Mouse (Mus musculus) bone marrow, adult 2 months (tissue): Measurements from ENCODE around the gene Mark4. TPM values are rescaled to one million over a fixed set of nuclear protein-coding genes. Genes with fewer than 3 reads are reported as not detected.

Source experiments
- H3K27ac ChIP-seq: fragments of 200-500 bp; 2 replicates; pipeline ENCODE4 v1.5.1; 2012; ENCODE audit warnings: low read depth, mild to moderate bottlenecking, control low read depth, inconsistent platforms, low read length; ENCODE audit not compliant: control insufficient read depth, poor library complexity, insufficient read depth
- H3K4me1 ChIP-seq: fragments of 200-500 bp; 2 replicates; pipeline ENCODE4 v1.6.1; 2011; ENCODE audit warnings: low read length; ENCODE audit not compliant: control insufficient read depth, insufficient read depth
- H3K4me3 ChIP-seq: fragments of 200-500 bp; replicated peaks from 2 replicates; pipeline ENCODE3; 2011; ENCODE audit warnings: mild to moderate bottlenecking, low read depth, low read length, control low read depth; ENCODE audit not compliant: control insufficient read depth
- CTCF ChIP-seq: fragments of 200-500 bp; IDR thresholded peaks from 2 replicates; pipeline ENCODE4 v1.5.1; 2011; ENCODE audit warnings: low read length, control low read depth; ENCODE audit not compliant: control insufficient read depth, insufficient read depth
- POLR2A ChIP-seq: fragments of 200-500 bp; IDR thresholded peaks from 2 replicates; pipeline ENCODE4 v1.6.1; 2011; ENCODE audit warnings: low read depth, mild to moderate bottlenecking, control low read depth, low read length, borderline replicate concordance; ENCODE audit not compliant: control insufficient read depth
- WGBS: fragments of 180-500 bp; shearing (Covaris S2); methylation state at CpG from one replicate; pipeline ENCODE4 v1.1.7; 2018; 5-methylcytosine and 5-hydroxymethylcytosine counted together
- polyA plus RNA-seq: library from polyadenylated mRNA; stranded (reverse); fragments of >200 nt; gene quantifications from 2 replicates; pipeline ENCODE4 v1.2.4, GENCODE M21; 2011; ENCODE audit warnings: low replicate concordance; ENCODE audit not compliant: missing spikeins, insufficient read depth, insufficient read length

Mark4 gene
- polyA plus RNA-seq, 1 experiment = 14.6 TPM

GRCm38 (mm10) chr7:19466602-19467145 lies 8.1 kb upstream of the Mark4 start:
- WGBS = 64% methylated on average over 5 of the region's 5 CpGs
- Histone ChIP-seq H3K4me3 (no peak overlapping the region), H3K27ac (no peak overlapping the region), H3K4me1 (peaks cover 3% of the 10 kb centered on the region; the same call in 1 of the 2 replicates)
- TF ChIP-seq CTCF = no peak
- TF ChIP-seq POLR2A = no peak

DNA sequence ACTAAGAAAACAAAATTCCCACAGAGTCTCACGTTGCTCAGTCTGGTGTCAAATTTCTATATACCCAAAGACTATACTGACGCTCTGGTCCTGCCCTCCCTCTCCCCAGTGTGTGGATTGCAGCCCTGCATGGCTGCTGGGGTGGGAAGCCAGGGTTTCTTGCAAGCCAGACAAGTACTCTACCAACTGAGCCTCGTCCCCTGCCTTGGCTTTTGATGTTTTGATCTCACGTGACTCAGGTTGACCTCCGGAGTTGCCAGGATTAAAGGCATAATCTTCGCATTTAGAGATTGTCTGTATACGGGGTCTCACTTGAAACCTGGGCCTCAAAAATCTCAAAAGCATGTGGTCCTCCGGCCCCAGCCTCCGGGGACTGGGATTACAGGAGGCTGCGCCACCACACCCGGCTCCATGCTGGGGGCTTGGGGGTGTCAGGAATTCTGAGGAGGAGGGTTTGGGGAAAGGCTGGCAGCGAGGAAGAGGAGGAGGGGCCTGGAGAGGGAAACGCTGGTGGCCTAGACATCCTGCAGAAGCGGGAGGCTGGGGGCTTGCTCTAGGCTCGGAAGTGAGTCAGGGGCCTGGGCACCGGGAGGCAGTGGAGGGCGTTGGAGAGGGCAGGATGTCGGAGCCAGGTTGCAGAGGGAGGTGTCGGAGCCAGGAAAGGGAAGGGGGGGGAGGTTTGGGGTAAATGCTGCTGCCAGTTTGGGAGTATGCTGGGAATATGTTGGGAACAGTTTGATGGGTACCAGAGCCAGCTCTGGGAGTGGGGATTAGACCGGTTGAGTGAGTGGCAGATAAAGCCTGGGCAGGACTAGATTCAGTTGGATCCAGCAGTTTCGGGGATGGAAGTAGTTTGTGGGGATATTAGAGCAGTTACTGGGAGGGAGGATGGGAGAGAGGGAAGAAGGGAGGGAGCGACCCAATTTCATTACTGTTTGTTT lies 6.0 kb upstream of the Mark4 start:
- peaks cover 2% of the 10 kb centered on the region; the same call in 1 of the 2 replicates for H3K4me1 ChIP-seq
- no peak overlapping the region for H3K4me3 ChIP-seq
- TF ChIP-seq CTCF (no peak), POLR2A (no peak)
- H3K27ac ChIP-seq = no peak overlapping the region
- 75% methylated on average over 22 of the region's 22 CpGs for WGBS

DNA sequence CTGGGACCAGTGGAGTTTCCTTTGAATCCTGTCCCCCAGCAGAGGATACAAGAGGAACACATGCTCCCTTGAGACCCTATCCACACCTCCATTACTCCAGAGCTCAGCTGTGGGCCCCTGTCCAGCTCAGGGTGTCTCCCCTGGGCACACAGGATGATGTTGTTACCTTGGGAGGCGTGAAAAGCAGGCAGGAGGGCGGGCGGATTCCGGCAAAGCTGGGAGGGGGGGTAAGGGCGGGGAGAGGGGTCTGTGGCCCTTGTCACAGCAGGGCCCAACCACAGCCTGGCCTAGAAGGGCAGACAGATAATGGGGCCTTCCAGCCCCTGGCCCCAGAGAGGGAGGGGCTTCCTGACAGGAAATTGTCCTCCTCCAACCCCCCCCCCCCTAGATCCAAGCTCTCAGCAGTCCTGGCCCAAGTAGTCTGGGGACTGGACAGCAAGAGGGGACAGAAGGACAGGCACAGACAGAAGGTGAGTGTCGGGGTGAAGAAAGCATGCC lies 4.3 kb upstream of the Mark4 start, which contains the start of gene Exoc3l2:
Exoc3l2 (plus strand) TSS at position 448 of the 498 bp plus-strand sequence.
- 44% methylated on average over 6 of the region's 6 CpGs for WGBS
- Histone ChIP-seq H3K4me1 (peaks cover 2% of the 10 kb centered on the region), H3K27ac (peak within 1 kb of the TSS; percentile 38; the same call in 1 of the 2 replicates), H3K4me3 (no peak within 1 kb of the TSS)
- TF ChIP-seq POLR2A (no peak), CTCF (no peak)

DNA sequence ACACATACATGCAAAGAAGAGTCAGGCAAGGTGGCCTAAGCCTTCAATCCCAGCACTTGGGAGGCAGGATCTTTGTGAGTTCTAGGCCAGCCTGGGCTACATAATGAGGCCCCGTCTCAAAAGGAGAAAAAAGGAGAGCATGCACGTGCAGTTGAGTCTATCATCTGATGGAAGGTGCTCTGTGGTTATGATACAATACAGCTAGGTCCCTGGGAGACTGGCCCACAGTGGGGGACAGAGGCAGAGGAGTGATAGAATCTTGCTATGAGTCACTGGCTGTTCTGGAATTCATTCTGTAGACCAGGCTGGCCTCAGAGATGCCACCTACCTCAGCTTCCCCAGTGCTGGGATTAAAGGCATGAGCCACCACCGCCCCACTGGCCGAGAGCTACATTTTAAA lies 3.8 kb upstream of the Mark4 start:
- Histone ChIP-seq H3K4me3 (no peak overlapping the region), H3K4me1 (peaks cover 2% of the 10 kb centered on the region), H3K27ac (no peak overlapping the region)
- WGBS = 63% methylated on average over 4 of the region's 4 CpGs
- TF ChIP-seq CTCF (no peak), POLR2A (no peak)

GRCm38 (mm10) chr7:19461488-19461887 lies 2.9 kb upstream of the Mark4 start:
- Histone ChIP-seq H3K4me3 (no peak overlapping the region), H3K27ac (no peak overlapping the region), H3K4me1 (peaks cover 2% of the 10 kb centered on the region)
- 8% methylated on average over 6 of the region's 6 CpGs for WGBS
- TF ChIP-seq CTCF (peak; percentile 81), POLR2A (no peak)

GRCm38 (mm10) chr7:19460500-19460899 lies 1.9 kb upstream of the Mark4 start:
- TF ChIP-seq POLR2A (no peak), CTCF (no peak)
- no peak overlapping the region for H3K27ac ChIP-seq
- no peak overlapping the region for H3K4me3 ChIP-seq
- 83% methylated on average over 1 of the region's 1 CpGs for WGBS
- H3K4me1 ChIP-seq = peaks cover 2% of the 10 kb centered on the region

GRCm38 (mm10) chr7:19459144-19459870 lies 686 bp upstream of the Mark4 start:
- no peak for TF ChIP-seq CTCF
- TF ChIP-seq POLR2A = no peak
- Histone ChIP-seq H3K4me1 (peaks cover 2% of the 10 kb centered on the region), H3K27ac (peak overlapping the region; percentile 40; the same call in 1 of the 2 replicates), H3K4me3 (peak overlapping the region; percentile 71)
- WGBS = 43% methylated on average over 6 of the region's 6 CpGs
